Mouse (Mus musculus) limb, embryonic 12.5 days (tissue): Measurements from ENCODE around the gene Acadl. TPM values are rescaled to one million over a fixed set of nuclear protein-coding genes. Genes with fewer than 3 reads are reported as not detected.

Experiments used
- ATAC-seq: fragments of 200-750 bp; cut with Nextera tagmentation; 2 replicates; pipeline ENCODE4 v1.8.0; 2017; ENCODE audit warnings: low read depth, moderate TSS enrichment; ENCODE audit not compliant: insufficient number of reproducible peaks, insufficient read depth, low FRiP score, low TSS enrichment
- H3K27ac ChIP-seq: fragments of 300-500 bp; sonication (generic); 2 replicates; pipeline ENCODE4 v1.5.1; 2016; ENCODE audit warnings: mild to moderate bottlenecking, moderate library complexity
- H3K27me3 ChIP-seq: fragments of 300-500 bp; sonication (generic); 2 replicates; pipeline ENCODE4 v1.6.1; 2016; ENCODE audit warnings: mild to moderate bottlenecking, moderate library complexity
- H3K36me3 ChIP-seq: fragments of 300-500 bp; sonication (generic); 2 replicates; pipeline ENCODE4 v1.6.1; 2016; ENCODE audit warnings: mild to moderate bottlenecking, moderate library complexity
- H3K4me1 ChIP-seq: fragments of 300-500 bp; sonication (generic); replicated peaks from 2 replicates; pipeline ENCODE4 v1.6.1; 2016
- H3K4me2 ChIP-seq: fragments of 300-500 bp; sonication (generic); 2 replicates; pipeline ENCODE4 v1.6.1; 2016; ENCODE audit warnings: mild to moderate bottlenecking, moderate library complexity
- H3K4me3 ChIP-seq: fragments of 300-500 bp; sonication (generic); replicated peaks from 2 replicates; pipeline ENCODE4 v1.5.1; 2016; ENCODE audit warnings: mild to moderate bottlenecking
- H3K9ac ChIP-seq: fragments of 300-500 bp; sonication (generic); replicated peaks from 2 replicates; pipeline ENCODE4 v1.6.1; 2016; ENCODE audit warnings: mild to moderate bottlenecking, moderate library complexity
- H3K9me3 ChIP-seq: fragments of 300-500 bp; sonication (generic); 2 replicates; pipeline ENCODE4 v1.6.1; 2016; ENCODE audit warnings: mild to moderate bottlenecking, moderate library complexity
- WGBS: fragments of 180-500 bp; shearing (Covaris S2); methylation state at CpG from one replicate; pipeline ENCODE4 v1.1.7; 2016; 5-methylcytosine and 5-hydroxymethylcytosine counted together
- polyA plus RNA-seq: library from polyadenylated mRNA; unstranded; fragments of >200 nt; fragmentation: Nextera tagmentation; extraction: Ambion mirVana; gene quantifications from 2 replicates; pipeline ENCODE4 v1.2.1, GENCODE M21; 2016

The Acadl gene
- polyA plus RNA-seq, 1 experiment from 2014 or later: 66.1 TPM

GRCm38 (mm10) chr1:66816837-66817452, 46.1 kb downstream of the Acadl start:
- no peaks in the 10 kb centered on the region for H3K36me3 ChIP-seq
- WGBS: 1% methylated on average over 59 of the region's 63 CpGs
- H3K27ac ChIP-seq: peak overlapping the region; percentile 98
- H3K27me3 ChIP-seq: peaks cover 6% of the 10 kb centered on the region
- no peaks in the 10 kb centered on the region for H3K9me3 ChIP-seq
- H3K4me3 ChIP-seq: peak overlapping the region; percentile 73
- H3K9ac ChIP-seq: peak overlapping the region; percentile 94
- peaks cover 9% of the 10 kb centered on the region for H3K4me1 ChIP-seq
- ATAC-seq: peak; percentile 81
- peak overlapping the region; percentile 72 for H3K4me2 ChIP-seq

- Histone ChIP-seq H3K27ac (peak overlapping the region; percentile 98), H3K4me1 (peaks cover 9% of the 10 kb centered on the region), H3K4me3 (peak overlapping the region; percentile 73), H3K4me2 (peak overlapping the region; percentile 63), H3K9ac (peak overlapping the region; percentile 94), H3K36me3 (no peaks in the 10 kb centered on the region), H3K27me3 (peaks cover 6% of the 10 kb centered on the region), H3K9me3 (no peaks in the 10 kb centered on the region)
- under 1% methylated on average over 39 of the region's 39 CpGs for WGBS
- ATAC-seq: peak; percentile 35; the same call in 1 of the 2 replicates
Measured at GRCm38 (mm10) chr1:66815941-66816777, 46.9 kb downstream of the Acadl start.

GRCm38 (mm10) chr1:66814756-66815155, 48.3 kb downstream of the Acadl start:
- H3K27me3 ChIP-seq: peaks cover 6% of the 10 kb centered on the region
- H3K36me3 ChIP-seq: no peaks in the 10 kb centered on the region
- H3K4me1 ChIP-seq: peaks cover 14% of the 10 kb centered on the region
- no peak overlapping the region for H3K9ac ChIP-seq
- ATAC-seq: no peak
- no peaks in the 10 kb centered on the region for H3K9me3 ChIP-seq
- no peak overlapping the region for H3K27ac ChIP-seq
- no peak overlapping the region for H3K4me3 ChIP-seq
- 52% methylated on average over 8 of the region's 8 CpGs for WGBS
- H3K4me2 ChIP-seq: peak overlapping the region; percentile 63

- H3K4me2 ChIP-seq: no peak overlapping the region
- no peak overlapping the region for H3K4me3 ChIP-seq
- no peak for ATAC-seq
- no peak overlapping the region for H3K9ac ChIP-seq
- no peaks in the 10 kb centered on the region for H3K27me3 ChIP-seq
- WGBS: 67% methylated on average over 1 of the region's 1 CpGs
- no peaks in the 10 kb centered on the region for H3K9me3 ChIP-seq
- H3K36me3 ChIP-seq: no peaks in the 10 kb centered on the region
- no peak overlapping the region for H3K27ac ChIP-seq
- peaks cover 15% of the 10 kb centered on the region for H3K4me1 ChIP-seq
Measured at GRCm38 (mm10) chr1:66813191-66813590, 49.9 kb downstream of the Acadl start.

- Histone ChIP-seq H3K4me1 (peaks cover 8% of the 10 kb centered on the region; the same call in 1 of the 2 replicates), H3K27ac (no peak overlapping the region), H3K9me3 (no peaks in the 10 kb centered on the region), H3K36me3 (peaks cover 1% of the 10 kb centered on the region; the same call in 1 of the 2 replicates), H3K27me3 (no peaks in the 10 kb centered on the region), H3K9ac (no peak overlapping the region), H3K4me3 (no peak overlapping the region), H3K4me2 (no peak overlapping the region)
- ATAC-seq: no peak
- WGBS: 90% methylated on average over 1 of the region's 1 CpGs
Measured at GRCm38 (mm10) chr1:66806821-66807220, 56.3 kb downstream of the Acadl start.

- Histone ChIP-seq H3K27me3 (no peaks in the 10 kb centered on the region), H3K4me3 (no peak overlapping the region), H3K27ac (no peak overlapping the region), H3K9me3 (no peaks in the 10 kb centered on the region), H3K36me3 (peaks cover 13% of the 10 kb centered on the region), H3K4me2 (no peak overlapping the region), H3K9ac (no peak overlapping the region), H3K4me1 (peaks cover 8% of the 10 kb centered on the region; the same call in 1 of the 2 replicates)
- ATAC-seq: no peak
- 62% methylated on average over 1 of the region's 1 CpGs for WGBS
Measured at GRCm38 (mm10) chr1:66805408-66805807, 57.7 kb downstream of the Acadl start.

GRCm38 (mm10) chr1:66804710-66805109, 58.4 kb downstream of the Acadl start:
- WGBS: 60% methylated on average over 5 of the region's 5 CpGs
- H3K4me2 ChIP-seq: no peak overlapping the region

GRCm38 (mm10) chr1:66797962-66798361, 65.1 kb downstream of the Acadl start:
- ATAC-seq: no peak
- H3K27me3 ChIP-seq: no peaks in the 10 kb centered on the region
- H3K36me3 ChIP-seq: peaks cover 41% of the 10 kb centered on the region
- no peak overlapping the region for H3K27ac ChIP-seq
- WGBS: 77% methylated on average over 2 of the region's 2 CpGs
- H3K9ac ChIP-seq: no peak overlapping the region
- H3K9me3 ChIP-seq: no peaks in the 10 kb centered on the region
- H3K4me2 ChIP-seq: no peak overlapping the region
- no peaks in the 10 kb centered on the region for H3K4me1 ChIP-seq
- H3K4me3 ChIP-seq: no peak overlapping the region

More at GRCm38 (mm10) chr1:66804710-66805109, 58.4 kb downstream of the Acadl start:
- Histone ChIP-seq H3K9me3 (no peaks in the 10 kb centered on the region), H3K9ac (no peak overlapping the region), H3K36me3 (peaks cover 20% of the 10 kb centered on the region), H3K27ac (no peak overlapping the region), H3K27me3 (no peaks in the 10 kb centered on the region), H3K4me1 (peaks cover 3% of the 10 kb centered on the region; the same call in 1 of the 2 replicates), H3K4me3 (no peak overlapping the region)
- no peak for ATAC-seq

GRCm38 (mm10) chr1:66792838-66793466, 70.1 kb downstream of the Acadl start:
- Histone ChIP-seq H3K36me3 (peaks cover 9% of the 10 kb centered on the region), H3K9ac (no peak overlapping the region), H3K9me3 (no peaks in the 10 kb centered on the region), H3K4me2 (no peak overlapping the region), H3K27ac (no peak overlapping the region), H3K4me1 (no peaks in the 10 kb centered on the region), H3K4me3 (no peak overlapping the region), H3K27me3 (no peaks in the 10 kb centered on the region)
- no peak for ATAC-seq
- 91% methylated on average over 2 of the region's 2 CpGs for WGBS

GRCm38 (mm10) chr1:66782296-66782695, 80.8 kb downstream of the Acadl start:
- Histone ChIP-seq H3K4me3 (no peak overlapping the region), H3K4me1 (0 out of 2 replicates have a peak, but pooled peaks cover 4% of the 10 kb centered on the region), H3K4me2 (no peak overlapping the region), H3K9ac (no peak overlapping the region), H3K27me3 (no peaks in the 10 kb centered on the region), H3K36me3 (no peaks in the 10 kb centered on the region), H3K9me3 (no peaks in the 10 kb centered on the region), H3K27ac (no peak overlapping the region)
- no peak for ATAC-seq
- 30% methylated on average over 2 of the region's 2 CpGs for WGBS

- Histone ChIP-seq H3K36me3 (no peaks in the 10 kb centered on the region), H3K9ac (no peak overlapping the region), H3K9me3 (no peaks in the 10 kb centered on the region), H3K4me3 (no peak overlapping the region), H3K4me2 (no peak overlapping the region), H3K27ac (no peak overlapping the region), H3K27me3 (no peaks in the 10 kb centered on the region), H3K4me1 (0 out of 2 replicates have a peak, but pooled peaks cover 4% of the 10 kb centered on the region)
- ATAC-seq: no peak
- 86% methylated on average over 4 of the region's 4 CpGs for WGBS
Measured at GRCm38 (mm10) chr1:66781027-66781426, 82.0 kb downstream of the Acadl start.
